Mouse (Mus musculus) liver, adult 2 months (tissue): ENCODE data around the gene Gm10392. TPM values are rescaled to one million over a fixed set of nuclear protein-coding genes. Genes with fewer than 3 reads are reported as not detected.
"Not testable (repeated sequence)": the region's sequence is repeated elsewhere in the genome, so short reads cannot be mapped to it uniquely, and the experiment has no call there.

Experiments
- DNase-seq: peaks from one replicate; pipeline ENCODE4 v3.0.0-alpha.2; 2011; ENCODE audit warnings: low read depth, low spot score; ENCODE audit errors: extremely low read depth
- H3K27ac ChIP-seq: fragments of 200-500 bp; replicated peaks from 2 replicates; pipeline ENCODE4 v1.5.1; 2012; ENCODE audit warnings: low read depth, mild to moderate bottlenecking, control low read depth, inconsistent platforms, low read length; ENCODE audit not compliant: insufficient read depth
- H3K27me3 ChIP-seq: fragments of 200-500 bp; 2 replicates; pipeline ENCODE4 v1.6.1; 2012; ENCODE audit warnings: mild to moderate bottlenecking, moderate library complexity, low read length, inconsistent platforms; ENCODE audit not compliant: control insufficient read depth, insufficient read depth
- H3K36me3 ChIP-seq: fragments of 200-500 bp; 2 replicates; pipeline ENCODE4 v1.6.1; 2012; ENCODE audit warnings: low read length, inconsistent platforms; ENCODE audit not compliant: control insufficient read depth, insufficient read depth
- H3K4me1 ChIP-seq: fragments of 200-500 bp; 2 replicates; pipeline ENCODE4 v1.6.1; 2011; ENCODE audit warnings: low read length; ENCODE audit not compliant: control insufficient read depth, insufficient read depth
- H3K4me3 ChIP-seq: fragments of 200-500 bp; 2 replicates; pipeline ENCODE4 v1.5.1; 2011; ENCODE audit warnings: low read depth, mild to moderate bottlenecking, control low read depth, low read length, moderate library complexity; ENCODE audit not compliant: insufficient read depth
- H3K79me2 ChIP-seq: fragments of 200-500 bp; 2 replicates; pipeline ENCODE4 v1.6.1; 2012; ENCODE audit warnings: inconsistent platforms, mild to moderate bottlenecking, low read length, moderate library complexity; ENCODE audit not compliant: control insufficient read depth, insufficient read depth
- H3K9ac ChIP-seq: fragments of 200-500 bp; 2 replicates; pipeline ENCODE4 v1.6.1; 2012; ENCODE audit warnings: low read depth, mild to moderate bottlenecking, control low read depth, inconsistent platforms, low read length
- CTCF ChIP-seq: fragments of 200-500 bp; IDR thresholded peaks from 2 replicates; pipeline ENCODE4 v1.5.1; 2011; ENCODE audit warnings: low read depth, low read length, control low read depth
- POLR2A ChIP-seq: fragments of 200-500 bp; IDR thresholded peaks from 2 replicates; pipeline ENCODE4 v1.6.1; 2011; ENCODE audit warnings: low read length, control low read depth; ENCODE audit not compliant: insufficient read depth; ENCODE audit errors: extremely low read depth
- WGBS: fragments of 180-500 bp; shearing (Covaris S2); methylation state at CpG from one replicate; pipeline ENCODE4 v1.1.7; 2018; 5-methylcytosine and 5-hydroxymethylcytosine counted together
- polyA plus RNA-seq: library from polyadenylated mRNA; depleted of rRNA; stranded (reverse); fragments of >200 nt; gene quantifications from 2 replicates; pipeline ENCODE4 v1.2.3, GENCODE M21; 2012; rRNA removed
- total RNA-seq: library from RNA; depleted of rRNA; stranded (reverse); fragments of >200 nt; gene quantifications from 2 replicates; pipeline ENCODE4 v1.2.3, GENCODE M21; 2014; rRNA removed

Gm10392 gene
- total RNA-seq (not detected in 2 replicates), polyA plus RNA-seq (not detected in 2 replicates)

DNA sequence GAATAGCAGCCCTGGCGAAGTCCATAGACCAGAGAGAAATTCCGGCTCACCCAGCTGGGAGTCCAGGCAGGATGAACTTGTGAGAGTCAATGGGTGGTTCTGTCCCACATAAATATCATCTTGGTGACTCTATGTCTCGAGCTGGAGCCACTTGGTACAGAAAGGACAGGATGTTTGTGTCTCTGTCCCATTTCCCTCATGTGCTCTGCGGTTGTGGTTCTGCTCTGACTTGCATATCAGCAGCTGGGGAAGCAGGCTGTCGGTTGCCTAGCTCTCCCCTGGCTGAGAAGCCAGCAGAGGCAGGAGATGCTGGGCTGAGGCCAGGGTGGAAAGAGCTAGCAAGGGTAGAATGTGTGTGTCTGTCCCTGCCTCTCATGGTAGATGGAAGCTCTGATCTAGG, at the start of gene Gm10392:
Gene Gm10392, minus strand, starts transcription at position 156 of the 400 bp plus-strand sequence.
- Histone ChIP-seq H3K27me3 (no peaks in the 10 kb centered on the region), H3K9ac (no peak within 1 kb of the TSS)
- 69% methylated on average over 5 of the region's 5 CpGs for WGBS

GRCm38 (mm10) chr11:77545261-77545660, 26.3 kb upstream of the Gm10392 start:
- Histone ChIP-seq H3K27me3 (no peaks in the 10 kb centered on the region), H3K79me2 (no peaks in the 10 kb centered on the region), H3K9ac (no peak overlapping the region), H3K27ac (no peak overlapping the region), H3K36me3 (peaks cover 60% of the 10 kb centered on the region), H3K4me1 (no peaks in the 10 kb centered on the region), H3K4me3 (no peak overlapping the region)
- WGBS = 56% methylated on average over 7 of the region's 7 CpGs
- peak; percentile 78 for DNase-seq
- TF ChIP-seq CTCF (no peak), POLR2A (no peak)

More for the DNA sequence above, at the start of gene Gm10392:
- Histone ChIP-seq H3K36me3 (peaks cover 14% of the 10 kb centered on the region), H3K4me1 (peaks cover 18% of the 10 kb centered on the region), H3K4me3 (no peak within 1 kb of the TSS), H3K27ac (peak within 1 kb of the TSS; percentile 4; the same call in 1 of the 2 replicates), H3K79me2 (peaks cover 13% of the 10 kb centered on the region; the same call in 1 of the 2 replicates)
- DNase-seq = no peak
- TF ChIP-seq POLR2A (no peak), CTCF (no peak)

DNA sequence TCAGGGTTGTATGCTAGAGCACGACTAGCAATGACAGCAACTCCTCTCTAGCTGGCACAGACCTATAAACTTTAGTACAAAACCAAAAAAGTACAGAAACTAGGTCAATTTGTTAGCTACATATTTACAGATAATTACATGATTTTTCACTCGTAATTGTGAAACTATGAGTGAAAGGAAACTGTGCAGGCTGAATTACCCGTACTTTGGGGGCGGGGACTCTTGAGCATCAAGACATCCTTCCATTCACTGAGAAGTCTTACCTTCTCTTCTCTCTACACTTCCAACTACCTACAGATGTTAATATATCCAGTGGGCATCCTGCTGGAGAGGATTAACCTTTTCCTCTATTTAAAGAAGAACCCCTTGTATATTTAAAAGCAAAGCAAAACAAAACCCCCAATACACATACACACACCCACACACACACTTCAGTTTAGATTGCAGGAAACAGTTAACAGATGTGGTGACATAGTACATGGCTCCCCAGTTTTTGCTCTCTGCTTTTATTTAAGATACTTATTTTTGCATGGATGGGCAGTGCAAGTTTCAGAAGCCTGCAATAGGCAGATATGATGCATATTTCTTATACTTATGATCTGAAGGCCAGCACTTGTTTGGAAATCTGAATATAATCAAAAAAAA, 13.3 kb upstream of the Gm10392 start:
- Histone ChIP-seq H3K27me3 (no peaks in the 10 kb centered on the region), H3K27ac (no peak overlapping the region), H3K36me3 (peaks cover 14% of the 10 kb centered on the region), H3K79me2 (no peaks in the 10 kb centered on the region), H3K4me1 (no peaks in the 10 kb centered on the region), H3K9ac (no peak overlapping the region), H3K4me3 (no peak overlapping the region)
- DNase-seq = no peak
- TF ChIP-seq POLR2A = no peak
- no peak for TF ChIP-seq CTCF
- WGBS = 69% methylated on average over 4 of the region's 4 CpGs

DNA sequence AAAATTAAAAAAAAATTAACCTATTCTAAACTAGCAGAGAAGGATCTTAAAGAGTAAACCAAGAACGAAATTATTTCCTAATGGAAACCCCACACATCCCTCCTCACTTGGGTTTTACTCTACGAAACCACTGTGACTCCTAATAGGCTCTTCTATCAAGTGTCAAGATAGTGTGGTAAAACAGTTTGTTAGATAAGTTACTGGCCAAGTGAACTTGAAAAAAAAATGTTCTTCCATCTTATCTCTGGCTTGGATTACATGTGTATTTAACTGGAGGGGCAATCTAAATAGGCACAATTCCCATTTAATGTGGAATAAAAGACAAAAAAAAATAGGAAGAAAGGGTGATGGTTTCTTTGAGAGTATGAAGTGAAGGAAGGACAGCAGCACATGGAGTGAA, 11.9 kb upstream of the Gm10392 start:
- peaks cover 7% of the 10 kb centered on the region for H3K36me3 ChIP-seq
- H3K79me2 ChIP-seq = no peaks in the 10 kb centered on the region
- TF ChIP-seq CTCF = no peak
- TF ChIP-seq POLR2A = no peak
- H3K27ac ChIP-seq = no peak overlapping the region
- no peaks in the 10 kb centered on the region for H3K4me1 ChIP-seq
- DNase-seq = no peak
- H3K4me3 ChIP-seq = no peak overlapping the region
- WGBS = 94% methylated on average over 2 of the region's 2 CpGs
- no peaks in the 10 kb centered on the region for H3K27me3 ChIP-seq
- H3K9ac ChIP-seq = no peak overlapping the region

DNA sequence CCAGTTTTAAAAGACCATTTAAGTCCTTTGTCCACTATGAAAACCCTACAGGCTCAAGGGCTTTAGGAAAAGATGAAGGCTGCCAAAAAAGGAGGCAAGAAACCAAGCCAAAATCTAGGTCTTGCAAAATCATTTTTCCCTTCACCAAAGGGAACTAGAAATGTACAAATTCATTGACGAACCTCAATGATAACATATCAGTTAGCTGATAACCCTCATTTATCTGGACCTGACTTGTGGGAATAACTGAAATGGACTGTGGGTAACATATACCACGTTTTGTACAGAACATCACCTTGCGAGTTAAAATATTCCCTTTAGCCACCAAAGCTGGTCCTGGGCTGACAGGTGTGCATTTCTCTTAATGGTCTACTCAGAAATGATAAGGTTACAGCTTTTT, 10.6 kb upstream of the Gm10392 start:
- peak; percentile 50 for DNase-seq
- Histone ChIP-seq H3K9ac (no peak overlapping the region), H3K79me2 (no peaks in the 10 kb centered on the region), H3K27me3 (no peaks in the 10 kb centered on the region), H3K36me3 (peaks cover 2% of the 10 kb centered on the region), H3K27ac (no peak overlapping the region), H3K4me3 (no peak overlapping the region), H3K4me1 (no peaks in the 10 kb centered on the region)
- TF ChIP-seq CTCF (no peak), POLR2A (no peak)
- WGBS = 55% methylated on average over 3 of the region's 3 CpGs

DNA sequence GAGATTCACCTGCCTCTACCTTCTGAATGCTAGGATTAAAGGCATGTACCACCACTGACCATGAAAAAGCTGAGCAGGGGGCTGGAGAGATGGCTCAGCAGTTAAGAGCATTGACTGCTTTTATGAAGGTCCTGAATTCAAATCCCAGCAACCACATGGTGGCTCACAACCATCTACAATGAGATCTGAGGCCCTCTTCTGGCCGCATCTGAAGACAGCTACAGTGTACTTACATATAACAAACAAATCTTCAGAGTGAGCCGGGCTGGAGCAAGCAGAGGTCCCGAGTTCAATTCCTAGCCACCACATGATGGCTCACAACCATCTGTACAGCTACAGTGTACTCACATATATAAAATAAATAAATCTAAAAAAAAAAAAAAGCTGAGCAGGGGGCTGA, 9.4 kb upstream of the Gm10392 start:
- not testable (repeated sequence) for H3K9ac ChIP-seq, H3K27me3 ChIP-seq, H3K27ac ChIP-seq, H3K79me2 ChIP-seq, H3K4me1 ChIP-seq, H3K4me3 ChIP-seq, H3K36me3 ChIP-seq, DNase-seq
- 93% methylated on average over 3 of the region's 3 CpGs for WGBS
